Mouse (Mus musculus): Measurements from ENCODE around the gene Lrrc8c. TPM values are rescaled to one million over a fixed set of nuclear protein-coding genes. Genes with fewer than 3 reads are reported as not detected.

Lrrc8c gene
- polyA plus RNA-seq, 1 experiment from 2014 or later = 12.2 TPM

DNA sequence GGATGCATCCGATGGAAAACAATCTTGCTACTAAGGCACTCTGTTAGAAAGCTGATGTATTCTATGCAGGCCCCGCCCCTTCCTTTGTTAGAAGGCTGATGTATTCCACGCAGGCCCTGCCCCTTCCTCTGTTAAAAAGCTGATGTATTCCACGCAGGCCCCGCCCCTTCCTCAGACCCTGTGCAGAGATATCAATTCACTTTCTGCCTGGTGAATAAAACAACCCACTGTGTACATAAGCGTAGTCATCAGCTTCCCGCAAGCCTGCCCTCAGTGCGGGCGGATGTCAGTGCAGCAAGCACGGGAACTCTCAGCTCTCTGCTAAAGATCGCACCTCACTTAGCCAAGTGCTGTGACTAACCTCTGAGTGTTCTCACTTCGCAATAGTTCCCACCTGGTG lies 90.5 kb downstream of the Lrrc8c start:
- H3K9me3 ChIP-seq (ENCODE audit: control insufficient read depth, low read length) = no peaks in the 10 kb centered on the region
- no peak overlapping the region for H3K9ac ChIP-seq (ENCODE audit: low read length)
- 62% methylated on average over 12 of the region's 12 CpGs for WGBS
- no peaks in the 10 kb centered on the region for H3K27me3 ChIP-seq (ENCODE audit: control insufficient read depth, insufficient read depth, low read length)
- no peak overlapping the region for H3K4me3 ChIP-seq (ENCODE audit: low read depth, low read length)
- H3K36me3 ChIP-seq (ENCODE audit: control insufficient read depth, insufficient read depth, low read length) = no peaks in the 10 kb centered on the region; the same call in none of the 2 replicates
- no peak overlapping the region for H3K27ac ChIP-seq (ENCODE audit: low read depth, low read length)
- DNase-seq (ENCODE audit: low spot score) (peak; percentile 55), ATAC-seq (ENCODE audit: insufficient read depth, low FRiP score, low TSS enrichment) (peak; percentile 65)
- H3K4me2 ChIP-seq (ENCODE audit: low read depth) = no peak overlapping the region
- no peaks in the 10 kb centered on the region for H3K4me1 ChIP-seq (ENCODE audit: control insufficient read depth, insufficient read depth, low read length)

DNA sequence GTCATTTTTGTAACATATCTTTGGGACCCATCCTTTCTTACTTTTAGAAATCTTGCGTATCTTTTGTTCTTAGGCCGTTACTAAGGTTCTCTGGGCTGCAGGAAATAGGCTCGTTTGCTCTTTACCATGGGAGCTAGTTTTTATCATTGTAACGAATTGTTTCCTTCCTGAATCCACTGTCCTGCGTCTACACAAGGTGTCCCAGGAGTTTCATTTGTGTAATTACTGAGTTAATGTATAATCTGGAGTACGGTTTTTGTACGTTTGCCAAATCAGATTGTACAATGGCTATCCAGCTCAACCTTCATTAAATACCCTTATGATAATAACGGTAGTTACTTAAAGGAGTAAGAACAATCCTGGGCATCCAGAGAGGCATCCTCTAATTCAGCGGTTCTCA lies 93.8 kb downstream of the Lrrc8c start:
- no peak overlapping the region for H3K4me2 ChIP-seq (ENCODE audit: low read depth)
- no peaks in the 10 kb centered on the region; the same call in 1 of the 2 replicates for H3K36me3 ChIP-seq (ENCODE audit: control insufficient read depth, insufficient read depth, low read length)
- H3K4me3 ChIP-seq (ENCODE audit: low read depth, low read length) = no peak overlapping the region
- H3K9ac ChIP-seq (ENCODE audit: low read length) = no peak overlapping the region
- H3K9me3 ChIP-seq (ENCODE audit: control insufficient read depth, low read length) = no peaks in the 10 kb centered on the region
- H3K4me1 ChIP-seq (ENCODE audit: control insufficient read depth, insufficient read depth, low read length) = no peaks in the 10 kb centered on the region
- no peak overlapping the region for H3K27ac ChIP-seq (ENCODE audit: low read depth, low read length)
- WGBS = 88% methylated on average over 9 of the region's 9 CpGs
- no peak for ATAC-seq (ENCODE audit: insufficient read depth, low FRiP score, low TSS enrichment)
- DNase-seq (ENCODE audit: low spot score) = no peak
- no peaks in the 10 kb centered on the region for H3K27me3 ChIP-seq (ENCODE audit: control insufficient read depth, insufficient read depth, low read length)

GRCm38 (mm10) chr5:105614000-105614399 lies 94.8 kb downstream of the Lrrc8c start:
- 65% methylated on average over 5 of the region's 5 CpGs for WGBS
- H3K27ac ChIP-seq (ENCODE audit: low read depth, low read length) = no peak overlapping the region
- H3K4me2 ChIP-seq (ENCODE audit: low read depth) = no peak overlapping the region
- H3K27me3 ChIP-seq (ENCODE audit: control insufficient read depth, insufficient read depth, low read length) = no peaks in the 10 kb centered on the region
- no peak for ATAC-seq (ENCODE audit: insufficient read depth, low FRiP score, low TSS enrichment)
- H3K4me3 ChIP-seq (ENCODE audit: low read depth, low read length) = no peak overlapping the region
- no peaks in the 10 kb centered on the region; the same call in 1 of the 2 replicates for H3K36me3 ChIP-seq (ENCODE audit: control insufficient read depth, insufficient read depth, low read length)
- H3K4me1 ChIP-seq (ENCODE audit: control insufficient read depth, insufficient read depth, low read length) = no peaks in the 10 kb centered on the region
- H3K9me3 ChIP-seq (ENCODE audit: control insufficient read depth, low read length) = no peaks in the 10 kb centered on the region
- no peak overlapping the region for H3K9ac ChIP-seq (ENCODE audit: low read length)
- DNase-seq (ENCODE audit: low spot score) = no peak

DNA sequence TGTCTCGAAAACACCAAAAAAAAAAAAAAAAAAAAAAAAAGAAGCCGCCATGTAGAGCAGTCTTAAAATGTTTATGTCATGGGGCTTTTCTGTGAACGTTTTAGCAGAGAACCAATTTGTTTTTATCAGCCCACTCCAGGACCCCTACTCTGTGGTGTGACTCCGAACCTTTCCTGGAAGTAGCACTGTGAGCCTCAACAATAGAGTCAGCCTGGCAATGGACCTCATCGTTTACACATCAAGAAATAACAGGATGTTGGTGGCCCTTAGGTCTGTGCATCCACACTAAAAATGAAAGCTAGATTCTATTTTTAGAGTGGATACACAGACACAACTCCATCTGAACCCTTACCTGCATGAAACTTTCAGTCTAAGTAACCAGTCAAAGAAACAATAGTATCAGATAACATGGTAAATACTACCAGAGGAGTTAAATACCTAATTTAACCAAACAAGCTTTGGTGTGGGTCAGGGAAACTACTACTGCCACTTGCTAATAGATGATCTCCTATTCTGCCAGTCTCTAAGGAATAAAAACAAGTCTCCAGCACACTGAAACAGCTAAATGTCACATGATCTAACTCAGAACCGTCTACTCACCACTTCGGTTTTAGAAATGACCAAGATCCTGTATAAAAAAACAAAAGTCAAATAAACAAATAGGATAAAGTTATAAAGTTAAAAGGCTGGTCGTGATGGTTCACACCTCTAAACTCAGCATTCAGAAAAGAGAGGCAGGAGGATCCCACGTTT lies 95.7 kb downstream of the Lrrc8c start:
- H3K27me3 ChIP-seq (ENCODE audit: control insufficient read depth, insufficient read depth, low read length) = no peaks in the 10 kb centered on the region
- H3K9ac ChIP-seq (ENCODE audit: low read length) = no peak overlapping the region
- no peak for DNase-seq (ENCODE audit: low spot score)
- no peaks in the 10 kb centered on the region for H3K4me1 ChIP-seq (ENCODE audit: control insufficient read depth, insufficient read depth, low read length)
- ATAC-seq (ENCODE audit: insufficient read depth, low FRiP score, low TSS enrichment) = no peak
- no peak overlapping the region for H3K4me2 ChIP-seq (ENCODE audit: low read depth)
- no peak overlapping the region for H3K27ac ChIP-seq (ENCODE audit: low read depth, low read length)
- no peaks in the 10 kb centered on the region for H3K9me3 ChIP-seq (ENCODE audit: control insufficient read depth, low read length)
- no peaks in the 10 kb centered on the region; the same call in 1 of the 2 replicates for H3K36me3 ChIP-seq (ENCODE audit: control insufficient read depth, insufficient read depth, low read length)
- WGBS = 73% methylated on average over 8 of the region's 9 CpGs
- H3K4me3 ChIP-seq (ENCODE audit: low read depth, low read length) = no peak overlapping the region

- Histone ChIP-seq H3K4me3 (ENCODE audit: low read depth, low read length) (no peak overlapping the region), H3K27me3 (ENCODE audit: control insufficient read depth, insufficient read depth, low read length) (no peaks in the 10 kb centered on the region), H3K4me1 (ENCODE audit: control insufficient read depth, insufficient read depth, low read length) (no peaks in the 10 kb centered on the region), H3K4me2 (ENCODE audit: low read depth) (no peak overlapping the region), H3K36me3 (ENCODE audit: control insufficient read depth, insufficient read depth, low read length) (no peaks in the 10 kb centered on the region; the same call in 1 of the 2 replicates), H3K9me3 (ENCODE audit: control insufficient read depth, low read length) (no peaks in the 10 kb centered on the region), H3K9ac (ENCODE audit: low read length) (no peak overlapping the region), H3K27ac (ENCODE audit: low read depth, low read length) (no peak overlapping the region)
- ATAC-seq (ENCODE audit: insufficient read depth, low FRiP score, low TSS enrichment) = no peak
- WGBS = 81% methylated on average over 7 of the region's 7 CpGs
- no peak for DNase-seq (ENCODE audit: low spot score)
Measured at GRCm38 (mm10) chr5:105615871-105616454, 96.8 kb downstream of the Lrrc8c start.

GRCm38 (mm10) chr5:105616538-105616937 lies 97.3 kb downstream of the Lrrc8c start:
- H3K27ac ChIP-seq (ENCODE audit: low read depth, low read length) = no peak overlapping the region
- ATAC-seq (ENCODE audit: insufficient read depth, low FRiP score, low TSS enrichment) (no peak), DNase-seq (ENCODE audit: low spot score) (no peak)
- H3K4me1 ChIP-seq (ENCODE audit: control insufficient read depth, insufficient read depth, low read length) = no peaks in the 10 kb centered on the region
- no peaks in the 10 kb centered on the region for H3K36me3 ChIP-seq (ENCODE audit: control insufficient read depth, insufficient read depth, low read length)
- H3K9ac ChIP-seq (ENCODE audit: low read length) = no peak overlapping the region
- 78% methylated on average over 5 of the region's 5 CpGs for WGBS
- H3K9me3 ChIP-seq (ENCODE audit: control insufficient read depth, low read length) = no peaks in the 10 kb centered on the region
- H3K27me3 ChIP-seq (ENCODE audit: control insufficient read depth, insufficient read depth, low read length) = no peaks in the 10 kb centered on the region
- no peak overlapping the region for H3K4me3 ChIP-seq (ENCODE audit: low read depth, low read length)
- no peak overlapping the region for H3K4me2 ChIP-seq (ENCODE audit: low read depth)

DNA sequence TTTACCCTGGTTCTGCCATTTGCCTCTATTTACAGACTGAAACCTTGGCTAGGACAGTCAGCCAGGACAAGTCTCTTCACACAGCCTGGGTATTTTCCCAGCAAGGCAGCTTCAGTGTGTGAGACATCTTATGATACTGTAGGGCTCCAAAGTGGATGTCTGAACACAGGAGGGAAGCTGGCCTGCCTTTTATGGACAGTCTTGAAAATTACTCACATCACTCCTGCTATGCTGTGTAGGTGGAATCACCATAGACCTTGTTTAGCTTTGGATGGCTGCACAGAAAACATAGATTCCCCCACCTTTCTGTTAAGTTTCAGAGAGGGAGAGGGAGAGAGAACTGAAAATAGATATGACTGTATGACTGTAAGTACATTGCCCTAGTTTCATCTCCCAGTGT lies 99.3 kb downstream of the Lrrc8c start:
- H3K27ac ChIP-seq (ENCODE audit: low read depth, low read length) = no peak overlapping the region
- H3K4me1 ChIP-seq (ENCODE audit: control insufficient read depth, insufficient read depth, low read length) = no peaks in the 10 kb centered on the region
- H3K9me3 ChIP-seq (ENCODE audit: control insufficient read depth, low read length) = no peaks in the 10 kb centered on the region
- no peaks in the 10 kb centered on the region for H3K27me3 ChIP-seq (ENCODE audit: control insufficient read depth, insufficient read depth, low read length)
- H3K9ac ChIP-seq (ENCODE audit: low read length) = no peak overlapping the region
- H3K4me2 ChIP-seq (ENCODE audit: low read depth) = no peak overlapping the region
- H3K4me3 ChIP-seq (ENCODE audit: low read depth, low read length) = no peak overlapping the region
- no peaks in the 10 kb centered on the region for H3K36me3 ChIP-seq (ENCODE audit: control insufficient read depth, insufficient read depth, low read length)
- no peak for ATAC-seq (ENCODE audit: insufficient read depth, low FRiP score, low TSS enrichment)
- no peak for DNase-seq (ENCODE audit: low spot score)

DNA sequence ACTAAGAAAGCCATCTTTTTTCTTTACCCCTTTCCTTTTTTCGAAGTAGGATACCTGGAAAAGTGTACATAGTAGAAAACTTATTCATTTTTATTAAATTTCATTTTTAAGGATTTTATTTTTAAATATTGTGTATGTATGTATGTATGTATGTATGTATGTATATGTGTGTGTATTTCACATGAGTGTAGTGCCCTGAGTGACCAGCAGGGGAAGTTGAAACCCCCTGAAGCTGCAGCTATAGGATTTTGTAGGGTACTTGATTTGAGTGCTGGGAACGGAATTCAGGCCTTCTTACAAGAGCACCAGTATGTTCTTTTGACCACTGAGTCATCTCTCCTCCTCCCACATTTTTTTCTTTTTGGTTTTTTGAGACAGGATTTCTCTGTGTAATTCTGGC lies 100.5 kb downstream of the Lrrc8c start:
- no peak overlapping the region for H3K4me3 ChIP-seq (ENCODE audit: low read depth, low read length)
- DNase-seq (ENCODE audit: low spot score) = no peak
- 84% methylated on average over 2 of the region's 2 CpGs for WGBS
- no peaks in the 10 kb centered on the region for H3K9me3 ChIP-seq (ENCODE audit: control insufficient read depth, low read length)
- H3K27me3 ChIP-seq (ENCODE audit: control insufficient read depth, insufficient read depth, low read length) = no peaks in the 10 kb centered on the region
- H3K27ac ChIP-seq (ENCODE audit: low read depth, low read length) = no peak overlapping the region
- ATAC-seq (ENCODE audit: insufficient read depth, low FRiP score, low TSS enrichment) = no peak
- H3K4me2 ChIP-seq (ENCODE audit: low read depth) = no peak overlapping the region
- H3K9ac ChIP-seq (ENCODE audit: low read length) = no peak overlapping the region
- no peaks in the 10 kb centered on the region for H3K4me1 ChIP-seq (ENCODE audit: control insufficient read depth, insufficient read depth, low read length)
- no peaks in the 10 kb centered on the region for H3K36me3 ChIP-seq (ENCODE audit: control insufficient read depth, insufficient read depth, low read length)

- ATAC-seq (ENCODE audit: insufficient read depth, low FRiP score, low TSS enrichment) (no peak), DNase-seq (ENCODE audit: low spot score) (no peak)
- Histone ChIP-seq H3K36me3 (ENCODE audit: control insufficient read depth, insufficient read depth, low read length) (no peaks in the 10 kb centered on the region), H3K27me3 (ENCODE audit: control insufficient read depth, insufficient read depth, low read length) (no peaks in the 10 kb centered on the region), H3K27ac (ENCODE audit: low read depth, low read length) (no peak overlapping the region), H3K4me2 (ENCODE audit: low read depth) (no peak overlapping the region), H3K9ac (ENCODE audit: low read length) (no peak overlapping the region), H3K9me3 (ENCODE audit: control insufficient read depth, low read length) (no peaks in the 10 kb centered on the region), H3K4me1 (ENCODE audit: control insufficient read depth, insufficient read depth, low read length) (no peaks in the 10 kb centered on the region), H3K4me3 (ENCODE audit: low read depth, low read length) (no peak overlapping the region)
- WGBS = 82% methylated on average over 6 of the region's 6 CpGs
Measured at GRCm38 (mm10) chr5:105620505-105621116, 101.4 kb downstream of the Lrrc8c start.
